Mouse (Mus musculus) embryonic facial prominence, embryonic 11.5 days (tissue): ENCODE results near the gene Gipr. TPM values are rescaled to one million over a fixed set of nuclear protein-coding genes. Genes with fewer than 3 reads are reported as not detected.

Experiments used
- ATAC-seq: fragments of 200-750 bp; cut with Nextera tagmentation; replicated peaks from 2 replicates; pipeline ENCODE4 v1.8.0; 2017; ENCODE audit warnings: low read depth; ENCODE audit not compliant: insufficient number of reproducible peaks, low FRiP score, low TSS enrichment
- DNase-seq: peaks from one replicate; pipeline ENCODE4 v3.0.0-alpha.2; 2015; ENCODE audit warnings: low spot score
- H3K27ac ChIP-seq: fragments of 300-500 bp; sonication (generic); replicated peaks from 2 replicates; pipeline ENCODE4 v1.5.1; 2014; ENCODE audit warnings: mild to moderate bottlenecking, low read depth, low read length, control low read depth
- H3K27me3 ChIP-seq: fragments of 300-500 bp; sonication (generic); 2 replicates; pipeline ENCODE4 v1.6.1; 2014; ENCODE audit warnings: mild to moderate bottlenecking, low read length, moderate library complexity, mixed read lengths; ENCODE audit not compliant: control insufficient read depth, insufficient read depth
- H3K36me3 ChIP-seq: fragments of 300-500 bp; sonication (generic); replicated peaks from 2 replicates; pipeline ENCODE4 v1.6.1; 2014; ENCODE audit warnings: low read depth, mild to moderate bottlenecking, low read length, moderate library complexity, mixed read lengths; ENCODE audit not compliant: control insufficient read depth, insufficient read depth
- H3K4me1 ChIP-seq: fragments of 300-500 bp; sonication (generic); 2 replicates; pipeline ENCODE4 v1.6.1; 2014; ENCODE audit warnings: low read length, mixed read lengths; ENCODE audit not compliant: control insufficient read depth, insufficient read depth
- H3K4me2 ChIP-seq: fragments of 300-500 bp; sonication (generic); 2 replicates; pipeline ENCODE4 v1.6.1; 2014; ENCODE audit warnings: low read depth, mild to moderate bottlenecking, control low read depth, low read length, moderate library complexity
- H3K4me3 ChIP-seq: fragments of 300-500 bp; sonication (generic); 2 replicates; pipeline ENCODE4 v1.5.1; 2014; ENCODE audit warnings: low read depth, low read length, control low read depth
- H3K9ac ChIP-seq: fragments of 300-500 bp; sonication (generic); replicated peaks from 2 replicates; pipeline ENCODE4 v1.6.1; 2014; ENCODE audit warnings: mild to moderate bottlenecking, control low read depth, low read length
- H3K9me3 ChIP-seq: fragments of 300-500 bp; sonication (generic); replicated peaks from 2 replicates; pipeline ENCODE4 v1.6.1; 2016; ENCODE audit warnings: mild to moderate bottlenecking, low read length, inconsistent platforms, mixed read lengths; ENCODE audit not compliant: control insufficient read depth
- WGBS: fragments of 180-500 bp; shearing (Covaris S2); extraction: QIAGEN DNeasy Blood & Tissue Kit; methylation state at CpG from one replicate; pipeline ENCODE4 v1.1.7; 2014; 5-methylcytosine and 5-hydroxymethylcytosine counted together
- microRNA counts: library from miRNA; unstranded; fragments of <30 nt; microRNA quantifications from one replicate; lab custom pipeline; 2016
- microRNA-seq: library from miRNA; unstranded; fragments of <30 nt; microRNA quantifications from one replicate; pipeline ENCODE4, GENCODE M21; 2016; ENCODE audit warnings: borderline number of aligned reads
- polyA plus RNA-seq: library from polyadenylated mRNA; unstranded; fragments of >200 nt; fragmentation: Nextera tagmentation; extraction: Ambion mirVana; gene quantifications from 2 replicates; pipeline ENCODE4 v1.2.1, GENCODE M21; 2014

The Gipr gene
- polyA plus RNA-seq, 1 experiment from 2014 or later = 0.77 TPM

GRCm38 (mm10) chr7:19119631-19120429 is 46.1 kb downstream of the Gipr start, which contains the start of gene Fbxo46:
Gene Fbxo46 (plus strand): TSS chr7:19119859.
- no peak within 1 kb of the TSS for H3K27ac ChIP-seq
- no peaks in the 10 kb centered on the region for H3K36me3 ChIP-seq
- 3% methylated on average over 34 of the region's 34 CpGs for WGBS
- H3K9me3 ChIP-seq = no peaks in the 10 kb centered on the region
- peak within 1 kb of the TSS; percentile 70 for H3K4me2 ChIP-seq
- no peaks in the 10 kb centered on the region for H3K4me1 ChIP-seq
- peak; percentile 99 for DNase-seq
- H3K4me3 ChIP-seq = peak within 1 kb of the TSS; percentile 60
- peak within 1 kb of the TSS; percentile 77 for H3K9ac ChIP-seq
- H3K27me3 ChIP-seq = no peaks in the 10 kb centered on the region
- ATAC-seq = peak; percentile 91

GRCm38 (mm10) chr7:19119083-19119482 is 46.8 kb downstream of the Gipr start:
- ATAC-seq = peak; percentile 12; the same call in 1 of the 2 replicates
- H3K36me3 ChIP-seq = no peaks in the 10 kb centered on the region
- 92% methylated on average over 8 of the region's 8 CpGs for WGBS
- no peaks in the 10 kb centered on the region for H3K4me1 ChIP-seq
- H3K4me2 ChIP-seq = no peak overlapping the region
- no peak overlapping the region for H3K4me3 ChIP-seq
- no peaks in the 10 kb centered on the region for H3K27me3 ChIP-seq
- H3K9ac ChIP-seq = no peak overlapping the region
- DNase-seq = no peak
- H3K27ac ChIP-seq = no peak overlapping the region
- H3K9me3 ChIP-seq = no peaks in the 10 kb centered on the region

- DNase-seq (peak; percentile 67), ATAC-seq (peak; percentile 17; the same call in 1 of the 2 replicates)
- no peak within 1 kb of the TSS for H3K9ac ChIP-seq
- H3K4me3 ChIP-seq = no peak within 1 kb of the TSS
- peak within 1 kb of the TSS; percentile 39 for H3K4me2 ChIP-seq
- no peaks in the 10 kb centered on the region for H3K4me1 ChIP-seq
- no peaks in the 10 kb centered on the region for H3K27me3 ChIP-seq
- no peaks in the 10 kb centered on the region for H3K36me3 ChIP-seq
- H3K27ac ChIP-seq = no peak within 1 kb of the TSS
- H3K9me3 ChIP-seq = no peaks in the 10 kb centered on the region
- WGBS = 22% methylated on average over 51 of the region's 64 CpGs
Observed at GRCm38 (mm10) chr7:19118028-19118771, 47.7 kb downstream of the Gipr start, which contains the start of gene Gm4969. Gene Gm4969 (minus strand): TSS chr7:19118368.

- H3K4me2 ChIP-seq = no peak overlapping the region
- WGBS = 95% methylated on average over 1 of the region's 1 CpGs
- H3K27ac ChIP-seq = no peak overlapping the region
- H3K9me3 ChIP-seq = no peaks in the 10 kb centered on the region
- ATAC-seq = no peak
- H3K9ac ChIP-seq = no peak overlapping the region
- H3K27me3 ChIP-seq = no peaks in the 10 kb centered on the region
- H3K4me1 ChIP-seq = no peaks in the 10 kb centered on the region
- no peak overlapping the region for H3K4me3 ChIP-seq
- H3K36me3 ChIP-seq = no peaks in the 10 kb centered on the region
- no peak for DNase-seq
Observed at GRCm38 (mm10) chr7:19109565-19109964, 56.4 kb downstream of the Gipr start.

- DNase-seq = no peak
- no peaks in the 10 kb centered on the region for H3K4me1 ChIP-seq
Observed at GRCm38 (mm10) chr7:19107436-19107835, 58.5 kb downstream of the Gipr start.

More at GRCm38 (mm10) chr7:19107436-19107835, 58.5 kb downstream of the Gipr start:
- H3K4me3 ChIP-seq = no peak overlapping the region
- H3K27me3 ChIP-seq = no peaks in the 10 kb centered on the region
- no peak for ATAC-seq
- H3K9me3 ChIP-seq = no peaks in the 10 kb centered on the region
- no peaks in the 10 kb centered on the region for H3K36me3 ChIP-seq
- WGBS = 61% methylated on average over 3 of the region's 3 CpGs
- H3K9ac ChIP-seq = no peak overlapping the region
- H3K4me2 ChIP-seq = no peak overlapping the region
- no peak overlapping the region for H3K27ac ChIP-seq

MicroRNAs encoded within 50 kb of the gene (microRNA counts, 519-probe panel; counts per million panel counts)
- not detected for microRNA mmu-miR-330 (lab: Ali Mortazavi, UCI)

Small RNA genes lying within 50 kb of the gene (microRNA-seq; reads per million reads assigned to microRNA genes)
- 304 reads per million, percentile 58 among the genes with 10 or more reads in this experiment for gene Mir330

Other genes starting within 250 kb of the Gipr start
- gene Nova2, start 240.2 kb downstream of the Gipr start, polyA plus RNA-seq = 1.4 and 1.7 TPM in 2 replicates
- gene Nanos2, start 178.7 kb downstream of the Gipr start, polyA plus RNA-seq = not detected in 2 replicates
- gene Mypop, start 174.9 kb downstream of the Gipr start, polyA plus RNA-seq = 4.3 and 5.3 TPM in 2 replicates
- gene Irf2bp1, start 162.1 kb downstream of the Gipr start, polyA plus RNA-seq = 27.9 and 28.3 TPM in 2 replicates
- not detected in 2 replicates for gene Foxa3, start 142.6 kb downstream of the Gipr start, polyA plus RNA-seq
- gene Sympk, start 141.8 kb downstream of the Gipr start, polyA plus RNA-seq = 34.8 and 36.3 TPM in 2 replicates
- not detected in 2 replicates for gene Rsph6a, start 111.4 kb downstream of the Gipr start, polyA plus RNA-seq
- gene Dmwd, start 89.9 kb downstream of the Gipr start, polyA plus RNA-seq = 17.2 and 17.7 TPM in 2 replicates
- 5.1 and 6.5 TPM in 2 replicates for gene Dmpk, start 82.3 kb downstream of the Gipr start, polyA plus RNA-seq
- gene Six5, start 71.5 kb downstream of the Gipr start, polyA plus RNA-seq = 10.0 and 10.5 TPM in 2 replicates
- 2.4 TPM in 2 replicates for gene Gm4969, start 47.8 kb downstream of the Gipr start, polyA plus RNA-seq
- gene Fbxo46, start 46.3 kb downstream of the Gipr start, polyA plus RNA-seq = 7.4 and 7.7 TPM in 2 replicates
- gene Qpctl, start 16.8 kb downstream of the Gipr start, polyA plus RNA-seq = 9.4 and 9.7 TPM in 2 replicates
- 157 and 171 TPM in 2 replicates for gene Snrpd2, start 16.4 kb downstream of the Gipr start, polyA plus RNA-seq
- gene Eml2, start 10.3 kb upstream of the Gipr start, polyA plus RNA-seq = 2.1 and 2.3 TPM in 2 replicates
- gene Gpr4, start 46.4 kb upstream of the Gipr start, polyA plus RNA-seq = 1.4 and 1.8 TPM in 2 replicates
- gene Opa3, start 62.2 kb upstream of the Gipr start, polyA plus RNA-seq = 39.5 and 45.5 TPM in 2 replicates
- gene Vasp, start 105.7 kb upstream of the Gipr start, polyA plus RNA-seq = 53.2 and 54.9 TPM in 2 replicates
- gene Ppm1n, start 113.9 kb upstream of the Gipr start, polyA plus RNA-seq = not detected in 2 replicates
- gene Rtn2, start 116.5 kb upstream of the Gipr start, polyA plus RNA-seq = 15.8 and 17.5 TPM in 2 replicates
- not detected in 2 replicates for gene Fosb, start 143.9 kb upstream of the Gipr start, polyA plus RNA-seq
- 87.1 and 94.5 TPM in 2 replicates for gene Ercc1, start 178.7 kb upstream of the Gipr start, polyA plus RNA-seq
- gene Cd3eap, start 193.4 kb upstream of the Gipr start, polyA plus RNA-seq = 20.1 and 21.5 TPM in 2 replicates
- 4.7 and 5.2 TPM in 2 replicates for gene Ppp1r13l, start 193.6 kb upstream of the Gipr start, polyA plus RNA-seq
- 7.1 and 8.2 TPM in 2 replicates for gene Ercc2, start 215.9 kb upstream of the Gipr start, polyA plus RNA-seq
- gene Klc3, start 238.0 kb upstream of the Gipr start, polyA plus RNA-seq = 3.9 and 5.6 TPM in 2 replicates
- 0.17 TPM in 1 of 2 replicates, not detected in the other for gene Ckm, start 238.6 kb upstream of the Gipr start, polyA plus RNA-seq